Mouse (Mus musculus) T-helper 2 cell (primary cell): ENCODE results near the gene Brat1.

Experiments
- in situ Hi-C: fragments of 300-600 bp; cut with MboI, MseI; formaldehyde crosslinking; loops from one replicate; pipeline ENCODE4 v1.15.1; 2025; ENCODE audit warnings: high pct_unique_total_duplicates

Brat1 gene

DNA sequence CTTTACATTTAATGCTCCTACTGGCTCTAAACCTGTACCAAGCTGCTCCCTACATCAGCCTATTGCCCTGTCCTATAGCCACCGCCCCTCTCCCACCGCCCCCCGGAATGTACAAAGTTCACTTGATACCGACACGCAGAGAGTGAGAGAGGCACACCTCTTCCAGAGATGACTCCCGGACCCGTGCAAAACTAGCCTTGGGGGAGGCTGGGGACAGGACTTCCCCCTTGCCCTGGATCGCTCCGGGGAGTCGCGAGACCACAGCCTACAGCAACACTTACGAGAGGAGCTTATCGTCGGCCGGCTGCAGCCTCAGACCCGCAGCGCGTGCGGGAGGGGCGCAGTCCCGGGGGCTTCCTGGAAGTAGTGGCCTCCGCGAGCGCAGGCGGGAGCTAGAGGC, 3.1 kb upstream of the Brat1 start:
- in situ Hi-C loops = no loop called here

DNA sequence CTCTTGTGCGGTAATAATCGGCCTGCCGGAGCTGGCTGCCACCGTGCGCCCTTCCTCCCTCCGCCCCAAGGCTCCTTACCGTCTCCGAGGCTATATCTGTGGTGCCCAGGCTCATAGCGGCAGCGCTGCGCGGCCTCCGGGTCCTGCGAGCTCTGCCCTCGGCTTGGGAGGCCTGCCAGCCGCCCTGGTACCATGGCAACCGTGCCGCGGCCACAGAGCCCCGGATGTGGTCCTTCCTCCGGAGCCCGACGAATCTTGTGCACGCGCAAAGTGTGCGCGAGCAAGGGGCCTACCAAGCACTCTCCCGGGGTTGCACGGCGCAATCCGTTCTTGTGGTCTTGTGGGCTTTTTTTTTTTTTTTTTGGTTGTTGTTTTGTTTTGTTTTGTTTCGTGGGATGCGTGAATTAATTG, 2.7 kb upstream of the Brat1 start, which contains the start of gene Iqce:
Iqce (minus strand) TSS at position 276 of the 411 bp plus-strand sequence.
- in situ Hi-C loops = no loop called here

GRCm38 (mm10) chr5:140702618-140703175, 2.1 kb upstream of the Brat1 start:
- in situ Hi-C loops = no loop called here

DNA sequence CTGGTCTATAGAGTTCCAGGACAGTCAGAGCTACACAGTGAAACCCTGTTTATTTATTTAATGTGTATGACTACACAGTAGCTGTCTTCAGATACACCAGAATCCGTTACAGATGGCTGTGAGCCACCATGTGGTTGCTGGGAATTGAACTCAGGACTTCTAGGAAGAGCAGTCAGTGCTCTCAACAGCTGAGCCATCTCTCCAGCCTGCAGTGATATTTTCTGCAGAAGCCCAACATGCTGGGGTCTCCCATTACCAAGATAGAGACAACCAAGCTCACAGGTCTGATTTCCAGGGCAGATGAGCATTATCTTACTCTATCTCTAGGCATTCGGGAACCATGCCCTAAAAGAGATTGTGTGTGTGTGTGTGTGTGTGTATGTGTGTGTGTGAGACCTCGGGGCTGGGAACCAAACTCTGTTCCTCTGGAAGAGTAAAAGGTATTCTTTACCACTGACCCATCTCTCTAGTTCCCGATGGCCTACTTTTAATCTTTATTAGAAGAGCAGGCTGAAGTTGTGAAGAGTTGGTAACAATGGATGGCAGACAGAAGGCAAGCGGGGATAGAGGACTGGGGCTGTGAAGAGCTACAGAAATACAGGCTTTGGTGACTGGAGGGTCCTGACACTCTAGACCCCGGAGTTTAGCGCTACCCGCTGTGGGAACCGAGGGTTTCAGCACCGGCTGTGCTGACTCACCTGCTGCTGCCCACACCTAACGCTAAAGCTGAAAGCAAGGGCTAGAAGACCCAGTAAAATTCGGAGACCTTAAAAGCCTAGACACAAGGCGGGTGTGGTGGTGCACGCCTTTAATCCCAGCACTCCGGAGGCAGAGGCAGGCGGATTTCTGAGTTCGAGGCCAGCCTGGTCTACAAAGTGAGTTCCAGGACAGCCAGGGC, 1.1 kb upstream of the Brat1 start:
- in situ Hi-C loops = no loop called here

- in situ Hi-C loops = loop anchor here (5.0 kb wide), 1 partner anchor 42 kb away; no protein-coding TSS in a partner anchor
Observed at GRCm38 (mm10) chr5:140705501-140706171, 825 bp downstream of the Brat1 start.

DNA sequence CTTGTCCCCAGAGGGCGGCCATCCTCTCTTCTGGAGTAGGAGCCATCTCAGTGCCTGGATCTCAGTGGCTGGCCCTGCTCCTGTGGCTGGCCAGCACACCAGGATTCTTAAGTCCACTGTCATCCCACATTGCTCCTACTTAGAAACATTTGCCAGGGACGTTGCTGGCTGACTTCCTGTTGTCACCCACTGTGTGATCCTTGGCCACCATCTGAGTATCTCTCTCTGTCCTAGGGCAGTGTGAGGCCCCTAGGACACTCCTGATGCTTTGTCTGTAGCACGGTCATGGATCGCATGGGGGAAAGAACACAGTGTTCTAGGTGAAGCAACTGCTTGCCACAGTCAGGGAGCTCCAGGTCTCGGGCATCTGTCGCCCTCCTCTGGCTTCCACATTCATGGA, 5.5 kb downstream of the Brat1 start:
- in situ Hi-C loops = no loop called here

- in situ Hi-C loops = no loop called here
Observed at GRCm38 (mm10) chr5:140711040-140711439, 6.2 kb downstream of the Brat1 start.

- in situ Hi-C loops = no loop called here
Observed at GRCm38 (mm10) chr5:140720773-140721172, 16.0 kb downstream of the Brat1 start.

GRCm38 (mm10) chr5:140722121-140722520, 17.3 kb downstream of the Brat1 start:
- in situ Hi-C loops = no loop called here

GRCm38 (mm10) chr5:140723822-140724221, 19.0 kb downstream of the Brat1 start, which contains the start of gene Amz1:
Amz1 (plus strand) TSS chr5:140724127.
- in situ Hi-C loops = no loop called here

DNA sequence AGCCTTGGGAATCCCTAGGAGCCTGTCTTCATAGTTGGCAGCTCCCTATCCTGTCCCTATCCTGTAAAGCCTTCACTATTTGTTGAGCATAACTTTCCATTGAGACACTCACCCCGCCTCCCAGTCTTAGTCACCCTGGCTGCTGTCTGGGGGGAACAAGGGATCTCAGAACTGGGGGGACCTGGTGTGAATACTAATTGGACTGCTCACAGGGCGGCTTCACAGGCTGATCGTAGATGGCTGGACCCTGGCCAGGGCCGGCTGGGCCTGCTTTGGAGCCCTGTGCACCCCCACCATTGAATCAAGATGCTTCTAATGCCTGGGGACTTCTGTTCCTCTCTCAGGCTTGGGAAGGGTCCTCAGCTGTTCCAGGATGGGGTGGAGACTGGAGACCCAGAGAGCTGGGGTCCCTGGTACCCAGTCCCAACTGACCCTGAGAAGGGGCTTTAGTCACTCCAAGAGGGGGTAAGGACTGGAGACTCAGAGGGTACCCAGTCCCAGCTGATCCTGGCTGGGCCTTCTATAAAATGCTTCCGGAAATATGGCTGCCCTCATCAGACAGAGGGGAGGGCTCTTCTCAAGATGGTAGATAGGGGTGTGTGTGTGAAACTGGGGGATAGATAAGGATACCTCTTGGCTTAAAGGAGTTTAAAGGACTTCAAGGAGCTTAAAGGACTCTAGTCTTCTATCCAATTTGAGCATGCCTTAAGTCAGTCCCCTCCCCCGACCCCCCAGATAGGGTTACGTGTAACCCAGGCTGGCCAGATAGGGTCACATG, 21.4 kb downstream of the Brat1 start:
- in situ Hi-C loops = no loop called here

- in situ Hi-C loops = no loop called here
Observed at GRCm38 (mm10) chr5:140726946-140727740, 22.3 kb downstream of the Brat1 start.

GRCm38 (mm10) chr5:140731040-140731797, 26.4 kb downstream of the Brat1 start:
- in situ Hi-C loops = no loop called here

GRCm38 (mm10) chr5:140732195-140732594, 27.4 kb downstream of the Brat1 start:
- in situ Hi-C loops = no loop called here

- in situ Hi-C loops = no loop called here
Observed at GRCm38 (mm10) chr5:140733336-140733735, 28.5 kb downstream of the Brat1 start.

DNA sequence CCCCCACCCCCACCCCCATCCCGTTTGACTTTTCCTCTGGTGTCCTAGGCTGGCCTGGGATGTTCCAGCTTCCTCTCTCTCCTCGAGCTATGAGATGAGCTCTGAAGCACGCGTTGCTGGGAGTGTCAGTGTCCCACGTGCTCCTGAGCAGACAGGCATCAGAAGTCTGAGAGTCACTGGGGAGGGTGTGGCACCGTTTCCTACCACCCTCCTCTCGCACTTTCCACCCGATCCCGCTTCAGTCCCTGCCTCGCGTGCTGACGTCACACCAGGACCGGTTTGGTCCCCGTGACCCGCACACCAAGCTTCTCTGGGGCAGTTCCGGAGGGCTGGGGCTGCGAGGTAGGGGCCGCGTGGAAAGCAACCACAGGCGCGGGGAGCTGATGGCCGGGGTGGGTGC, 30.5 kb downstream of the Brat1 start:
- in situ Hi-C loops = no loop called here

- in situ Hi-C loops = no loop called here
Observed at GRCm38 (mm10) chr5:140736166-140736565, 31.4 kb downstream of the Brat1 start.

- in situ Hi-C loops = no loop called here
Observed at GRCm38 (mm10) chr5:140739813-140740212, 35.0 kb downstream of the Brat1 start.

GRCm38 (mm10) chr5:140741040-140741439, 36.2 kb downstream of the Brat1 start:
- in situ Hi-C loops = no loop called here

GRCm38 (mm10) chr5:140741877-140742276, 37.1 kb downstream of the Brat1 start:
- in situ Hi-C loops = no loop called here
